Comparison of ENCODE assay signal across 10 mouse cellular contexts in genomic region chr3:49908426-49909341, GRCm38 (mm10).
DNase-seq lines count a peak whose midpoint lies in the region; ATAC-seq and TF ChIP-seq lines count a peak whose summit lies in the region.
"Had no signal": no experiment of that assay in that cellular context is flagged by ENCODE, and none has a peak within 500 bp of the region (broad histone marks: within the 10 kb centered on the region; RNA-seq: fewer than 3 reads in every experiment).

No protein-coding gene starts in this region.

- DNase-seq in heart, embryonic 10.5 days (ENCODE audit: low spot score): no peak
- DNase-seq in embryonic facial prominence, embryonic 10.5 days (ENCODE audit: low spot score): peak; percentile 67
- peak; percentile 75 for DNase-seq in kidney, adult 2 months
- peak; percentile 41 for DNase-seq in neural tube, embryonic 10.5 days (ENCODE audit: extremely low spot score, low spot score)
- no peak for DNase-seq in liver
- DNase-seq in left cerebral cortex, adult 8-10 months (ENCODE audit: low spot score in 2 of 2): no peak
- no peak for DNase-seq in frontal cortex, postnatal 10 days (ENCODE audit: low spot score in 2 of 2)
- DNase-seq: cerebellum, adult 11 months; thymus, postnatal 14 days had no signal

- no peak for TF ChIP-seq CTCF in kidney, adult 2 months (conservative IDR thresholded peaks at IDR 0.05; ENCODE audit: insufficient read depth, insufficient read length, low read depth, low read length)

- WGBS in heart, embryonic 10.5 days: 62% methylated on average over 12 of the region's 12 CpGs
- WGBS in heart, embryonic 12.5 days: 59% methylated on average over 12 of the region's 12 CpGs
- WGBS in embryonic facial prominence, embryonic 10.5 days: 31% methylated on average over 12 of the region's 12 CpGs
- 20% methylated on average over 12 of the region's 12 CpGs for WGBS in kidney, adult 2 months

- peak overlapping the region; percentile 36; the same call in 1 of the 2 replicates for H3K27ac ChIP-seq in heart, embryonic 10.5 days
- no peak overlapping the region for H3K27ac ChIP-seq in heart, embryonic 12.5 days (ENCODE audit: poor library complexity, severe bottlenecking)
- peak overlapping the region; percentile 86 for H3K27ac ChIP-seq in embryonic facial prominence, embryonic 10.5 days (replicated peaks)
- H3K27ac ChIP-seq in kidney, adult 2 months (ENCODE audit: insufficient read depth, low read depth, low read length): peak overlapping the region; percentile 76

- no peak overlapping the region for H3K4me3 ChIP-seq in heart, embryonic 10.5 days
- no peak overlapping the region for H3K4me3 ChIP-seq in heart, embryonic 12.5 days
- H3K4me3 ChIP-seq in embryonic facial prominence, embryonic 10.5 days: peak overlapping the region; percentile 18; the same call in 1 of the 2 replicates
- H3K4me3 ChIP-seq in kidney, adult 2 months (ENCODE audit: insufficient read depth, low read depth, low read length): no peak overlapping the region

- ATAC-seq in heart, embryonic 12.5 days (ENCODE audit: insufficient number of reproducible peaks, low FRiP score): no peak

- no peaks in the 10 kb centered on the region for H3K36me3 ChIP-seq in heart, embryonic 10.5 days
- H3K36me3 ChIP-seq in heart, embryonic 12.5 days: no peaks in the 10 kb centered on the region
- no peaks in the 10 kb centered on the region for H3K36me3 ChIP-seq in embryonic facial prominence, embryonic 10.5 days (replicated peaks)
- H3K36me3 ChIP-seq in kidney, adult 2 months (ENCODE audit: control insufficient read depth, insufficient read depth, low read length): no peaks in the 10 kb centered on the region

- no peak overlapping the region for H3K4me2 ChIP-seq in heart, embryonic 12.5 days

- H3K9me3 ChIP-seq in heart, embryonic 10.5 days: no peaks in the 10 kb centered on the region
- H3K9me3 ChIP-seq in heart, embryonic 12.5 days (replicated peaks): no peaks in the 10 kb centered on the region
- H3K9me3 ChIP-seq in embryonic facial prominence, embryonic 10.5 days: no peaks in the 10 kb centered on the region

- no peaks in the 10 kb centered on the region for H3K27me3 ChIP-seq in heart, embryonic 10.5 days (ENCODE audit: insufficient read depth, poor library complexity, severe bottlenecking)
- H3K27me3 ChIP-seq in heart, embryonic 12.5 days (replicated peaks): no peaks in the 10 kb centered on the region
- H3K27me3 ChIP-seq in embryonic facial prominence, embryonic 10.5 days (replicated peaks; ENCODE audit: low read depth, poor library complexity, severe bottlenecking): no peaks in the 10 kb centered on the region
- H3K27me3 ChIP-seq in kidney, adult 2 months (replicated peaks; ENCODE audit: control insufficient read depth, insufficient read depth, low read length): no peaks in the 10 kb centered on the region

- no peak overlapping the region for H3K9ac ChIP-seq in heart, embryonic 12.5 days

- no peaks in the 10 kb centered on the region for H3K4me1 ChIP-seq in heart, embryonic 10.5 days
- H3K4me1 ChIP-seq in heart, embryonic 12.5 days (replicated peaks): no peaks in the 10 kb centered on the region
- H3K4me1 ChIP-seq in embryonic facial prominence, embryonic 10.5 days: peaks cover 34% of the 10 kb centered on the region
- no peaks in the 10 kb centered on the region for H3K4me1 ChIP-seq in kidney, adult 2 months (ENCODE audit: control insufficient read depth, insufficient read depth, low read length)

- no peak for TF ChIP-seq POLR2A in kidney, adult 2 months (IDR thresholded peaks at IDR 0.05; ENCODE audit: low read depth, low read length)

Comparison
In these comparisons a context has a peak if more than half of its experiments do, and no peak if none do; other contexts are left out.
1. DNase-seq: peak in embryonic facial prominence, embryonic 10.5 days (single experiment), kidney, adult 2 months (single experiment) and neural tube, embryonic 10.5 days (single experiment); none in heart, embryonic 10.5 days (single experiment), liver (single experiment), left cerebral cortex, adult 8-10 months (0 of 2) and frontal cortex, postnatal 10 days (0 of 2).